Mouse (Mus musculus) E14TG2a.4 (cell line): ENCODE measurements around the gene Mtg1.

Source experiments
- CTCF ChIP-seq: conservative IDR thresholded peaks from 2 replicates; pipeline ENCODE4 v1.5.1; 2014; ENCODE audit warnings: low read length
- NANOG ChIP-seq: IDR thresholded peaks from 2 replicates; pipeline ENCODE4 v1.6.1; 2014; ENCODE audit warnings: borderline replicate concordance, low read length, mixed read lengths
- POU5F1 ChIP-seq: IDR thresholded peaks from 2 replicates; pipeline ENCODE4 v1.6.1; 2014; ENCODE audit warnings: low read length, borderline replicate concordance

- TF ChIP-seq CTCF (no peak), POU5F1 (no peak), NANOG (no peak)
These were observed 35.6 kb downstream of the Mtg1 start, which contains the start of gene Olfr523 for GRCm38 (mm10) chr7:140172936-140173335.
